Mouse (Mus musculus) adrenal gland (tissue): ENCODE results near the gene Aasdh.

Experiments
- intact Hi-C: fragments of 180-260 bp; cut with DNase I; formaldehyde crosslinking; loops from one replicate; pipeline ENCODE4 v1.15.1; 2025
- long read RNA-seq, 2 experiments: library from polyadenylated mRNA; unstranded; transcript quantifications; one replicate each; pipeline ENCODE4 v2.0.0; 2020; ENCODE audit warnings: borderline replicate concordance in 1 of 2; ENCODE audit not compliant: insufficient replicate concordance in 1 of 2

Aasdh gene
- long read RNA-seq, experiment 1, partial matches to known transcripts: 1 of 4 reads
- long read RNA-seq, experiment 1, other reads (novel, unspliced or antisense): 3 of 4 reads
- long read RNA-seq, experiment 2, partial matches to known transcripts: 1 of 2 reads
- long read RNA-seq, experiment 2, other reads (novel, unspliced or antisense): 0 of 2 reads

DNA sequence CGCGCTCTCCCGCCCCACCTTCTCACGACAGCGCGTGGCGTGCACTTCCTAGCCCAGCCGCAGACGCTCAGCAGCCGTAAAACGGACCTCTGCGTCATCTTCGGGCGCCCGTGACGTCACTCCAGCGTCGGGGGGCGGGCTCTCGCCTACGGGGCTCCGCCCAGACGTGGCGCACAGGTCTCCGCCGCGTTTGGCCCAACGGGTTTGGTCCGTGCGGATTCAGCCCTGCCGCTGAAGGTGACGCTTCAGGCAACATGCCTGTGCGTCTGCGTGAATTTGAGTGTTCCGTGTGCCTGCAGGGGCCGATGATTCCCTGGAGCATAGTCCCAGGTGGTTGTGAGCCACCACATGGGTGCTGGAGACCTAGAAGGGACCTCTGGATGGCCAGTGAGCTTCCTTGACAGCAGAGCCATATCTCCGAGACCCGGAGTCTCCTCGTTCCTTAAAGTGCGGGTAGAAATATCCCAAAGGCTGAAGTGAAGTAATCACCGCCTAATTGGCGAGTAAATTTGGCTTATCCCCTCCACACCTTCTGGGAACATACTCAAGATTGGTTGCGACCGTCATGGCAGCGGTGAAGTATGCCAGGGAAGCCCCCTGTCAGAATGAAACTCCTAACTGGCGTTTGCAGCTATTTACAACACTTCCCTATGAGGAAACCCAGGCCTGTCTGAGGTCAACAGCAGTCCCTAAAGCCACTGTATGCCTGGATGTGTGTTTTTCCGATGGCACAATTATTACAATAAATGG, at the start of gene Aasdh:
TSS of gene Aasdh (minus strand) at position 110 of the 750 bp plus-strand sequence.
- intact Hi-C loops: loop anchor here (5.0 kb wide), 2 partner anchors 47 to 62 kb away; partner anchors contain the start of genes Paics and Ppat

DNA sequence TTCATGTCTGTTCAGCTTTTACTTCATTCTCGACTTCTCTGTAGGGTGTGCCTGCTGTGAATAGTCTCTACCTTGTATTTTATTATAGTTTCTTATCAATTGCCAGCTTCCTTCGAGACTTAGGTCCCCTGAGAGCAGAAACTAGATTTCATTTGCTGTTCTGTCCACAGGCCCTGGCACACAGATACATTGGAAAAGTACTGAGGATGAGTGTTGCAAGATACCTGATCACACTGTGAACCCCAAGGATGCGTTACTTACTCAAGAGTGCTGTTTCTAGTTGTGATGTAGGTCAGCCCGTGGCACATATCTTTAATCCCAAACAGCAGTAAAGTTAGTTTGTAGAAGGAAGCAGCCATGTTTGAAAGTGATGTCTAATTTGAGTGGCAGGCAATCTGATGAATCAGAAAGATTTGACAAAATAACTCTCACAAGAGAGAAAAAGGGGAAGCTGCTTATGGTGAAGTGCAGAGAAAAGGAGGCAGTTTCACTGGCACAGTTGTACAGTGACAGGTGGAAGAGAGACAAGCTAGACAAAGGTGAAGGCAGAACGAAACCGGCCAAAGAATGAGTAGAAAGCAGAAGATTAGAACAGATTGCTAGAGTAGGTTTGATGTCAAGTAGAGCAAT, 49.1 kb upstream of the Aasdh start:
- intact Hi-C loops: loop anchor here (2.0 to 5.0 kb wide), 2 partner anchors 20 to 47 kb away; partner anchors contain the start of genes Aasdh and Srp72

DNA sequence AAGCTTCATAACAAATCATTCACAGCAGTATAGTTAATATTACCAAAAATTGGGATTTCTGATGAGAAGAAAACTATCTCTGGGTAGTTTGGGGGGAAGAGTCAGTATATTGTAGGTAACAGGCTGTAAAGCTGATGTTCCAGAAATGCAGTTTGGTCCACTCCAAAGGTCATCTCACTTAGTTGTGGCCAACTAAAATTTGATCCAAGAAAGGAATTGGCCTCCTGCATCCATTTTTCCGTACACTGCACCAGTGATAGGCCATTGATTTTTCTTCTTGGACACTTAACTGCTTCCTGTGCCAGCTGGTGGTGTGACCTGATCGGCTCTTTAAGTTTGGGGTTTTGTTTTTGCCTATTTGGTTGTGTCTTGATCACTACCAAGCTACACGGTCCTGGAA, 48.5 kb upstream of the Aasdh start:
- intact Hi-C loops: loop anchor here (2.0 to 5.0 kb wide), 2 partner anchors 21 to 46 kb away; partner anchors contain the start of genes Aasdh and Srp72

DNA sequence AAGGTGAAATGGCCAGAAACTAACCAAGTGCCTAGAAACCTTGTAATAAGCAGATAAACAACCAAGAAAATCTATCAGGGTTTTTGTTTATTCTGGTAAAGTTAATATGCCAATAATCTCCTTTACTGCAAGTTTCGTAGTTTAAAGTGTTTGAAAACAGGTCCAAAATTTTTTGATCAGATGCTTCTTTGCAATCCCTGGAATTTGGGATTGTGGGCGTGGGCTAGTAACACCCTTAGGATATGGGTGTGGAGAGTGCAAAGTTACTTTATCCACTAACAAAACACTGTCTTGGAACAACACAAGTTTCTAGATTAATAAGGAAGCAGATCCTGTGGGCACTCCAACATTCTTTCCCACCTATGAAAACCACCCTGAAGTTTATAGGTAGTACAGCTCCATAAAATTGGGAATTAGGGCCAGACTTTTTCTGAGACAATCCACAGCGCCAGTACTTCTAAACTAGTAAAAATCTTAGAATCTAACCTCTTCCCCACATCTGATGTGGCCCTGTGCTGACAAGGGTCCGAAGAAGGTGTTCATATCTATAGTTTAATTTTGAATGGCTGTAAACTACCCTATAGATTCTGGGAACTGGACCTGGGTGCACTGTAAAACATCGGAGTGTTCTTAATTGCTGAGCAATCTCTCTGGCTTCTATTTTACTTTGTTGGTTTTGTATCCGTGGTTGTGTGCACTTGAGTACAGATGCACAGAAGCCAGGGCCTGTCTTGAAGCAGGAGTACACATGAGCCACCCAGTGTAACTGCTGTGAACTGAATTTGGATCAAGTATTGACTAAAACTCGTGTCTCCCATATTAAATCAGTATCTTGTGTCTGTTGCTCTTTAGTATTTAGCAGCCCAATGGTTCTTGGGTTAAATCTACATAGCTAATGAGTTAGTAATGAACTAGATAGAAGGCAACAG, 47.1 kb upstream of the Aasdh start:
- intact Hi-C loops: loop anchor here (5.0 kb wide), 1 partner anchor 45 kb away; the partner anchor contains the start of gene Aasdh

DNA sequence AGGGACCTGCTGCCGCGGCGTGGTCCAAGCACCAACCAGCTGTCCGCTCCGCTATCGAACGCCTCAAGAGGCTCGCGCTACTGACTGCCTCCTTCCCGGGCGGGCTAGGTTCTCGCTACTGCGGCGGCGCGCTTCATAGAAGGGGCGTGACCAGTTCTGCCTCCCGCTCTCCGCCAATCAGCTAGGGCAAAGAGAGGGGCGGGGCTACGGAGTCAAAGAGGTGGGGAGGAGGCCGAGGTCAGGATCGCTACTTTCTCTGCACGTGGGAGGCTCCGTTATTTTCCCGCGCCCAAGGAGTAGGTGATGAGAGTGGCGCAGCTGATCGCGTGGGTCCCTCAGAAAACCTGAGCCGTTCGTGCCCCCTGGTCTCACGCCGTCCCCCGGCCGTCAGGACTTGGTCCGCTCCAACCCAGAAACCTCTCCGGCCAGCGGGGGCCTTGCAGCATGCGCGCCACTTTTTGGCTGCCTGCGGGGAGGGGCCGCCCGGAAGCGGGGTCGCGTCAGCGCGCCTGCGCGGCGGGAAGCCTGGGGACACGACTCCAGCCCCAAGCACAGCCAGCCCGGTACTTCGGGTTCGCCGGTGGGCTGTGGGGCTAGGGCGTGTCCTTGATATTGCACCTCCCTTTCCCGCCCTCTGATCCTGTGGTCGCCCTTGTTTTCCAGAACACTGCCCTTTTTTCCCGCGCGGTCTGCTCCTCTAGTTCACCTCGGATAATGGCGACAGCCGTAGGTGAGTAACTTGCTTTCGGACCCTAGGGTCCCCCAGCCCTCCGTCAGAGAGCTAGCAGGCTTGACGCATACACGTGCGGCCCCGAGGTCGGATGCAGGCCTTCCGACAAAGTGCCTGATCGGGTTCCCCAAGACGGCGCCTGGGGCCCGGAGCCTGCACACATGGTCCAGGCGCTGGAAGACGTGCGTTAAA, 46.1 kb upstream of the Aasdh start, which contains the start of the genes Paics and Ppat:
TSS of gene Paics (plus strand) at position 202 of the 922 bp plus-strand sequence.
TSS of gene Ppat (minus strand) at position 473 of the 922 bp plus-strand sequence.
- intact Hi-C loops: loop anchor here (5.0 kb wide), 1 partner anchor 44 kb away; the partner anchor contains the start of gene Aasdh

DNA sequence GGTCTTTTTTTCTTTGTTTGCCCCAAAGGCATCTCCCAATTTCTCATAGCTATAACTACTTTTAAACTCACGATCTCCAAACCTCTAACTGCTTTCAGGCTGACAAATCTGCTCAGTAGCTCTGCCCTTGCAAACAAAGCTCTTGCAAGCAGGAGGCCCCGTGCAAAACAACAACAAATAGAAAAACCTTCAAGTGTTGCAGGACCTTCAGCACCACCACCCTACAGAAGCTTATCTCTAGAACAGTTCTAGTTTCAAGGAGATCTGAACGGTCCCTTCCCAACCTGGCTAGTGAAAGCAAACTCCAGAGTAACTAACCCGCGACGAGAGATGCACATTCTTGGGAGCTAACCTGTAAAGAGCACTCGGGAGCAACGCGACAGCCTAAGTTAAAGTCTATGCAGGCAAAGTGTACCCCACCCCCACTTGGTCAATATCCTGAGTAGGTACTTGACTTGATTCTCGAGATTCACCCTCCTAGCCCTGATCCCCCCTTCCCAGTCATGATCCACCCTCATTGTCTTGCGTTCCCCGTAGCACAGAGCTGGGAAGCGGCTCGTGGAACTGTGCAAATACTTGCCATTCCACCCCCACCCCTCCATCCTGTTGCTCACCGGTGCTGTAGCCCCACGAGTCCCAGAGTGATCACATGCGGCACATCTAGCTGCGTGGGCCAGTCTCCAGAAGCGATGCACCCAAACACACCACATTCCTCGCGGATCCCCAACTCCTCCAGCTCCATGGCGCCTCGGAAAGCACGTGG, 45.2 kb upstream of the Aasdh start:
- intact Hi-C loops: loop anchor here (5.0 kb wide), 1 partner anchor 43 kb away; the partner anchor contains the start of gene Aasdh

DNA sequence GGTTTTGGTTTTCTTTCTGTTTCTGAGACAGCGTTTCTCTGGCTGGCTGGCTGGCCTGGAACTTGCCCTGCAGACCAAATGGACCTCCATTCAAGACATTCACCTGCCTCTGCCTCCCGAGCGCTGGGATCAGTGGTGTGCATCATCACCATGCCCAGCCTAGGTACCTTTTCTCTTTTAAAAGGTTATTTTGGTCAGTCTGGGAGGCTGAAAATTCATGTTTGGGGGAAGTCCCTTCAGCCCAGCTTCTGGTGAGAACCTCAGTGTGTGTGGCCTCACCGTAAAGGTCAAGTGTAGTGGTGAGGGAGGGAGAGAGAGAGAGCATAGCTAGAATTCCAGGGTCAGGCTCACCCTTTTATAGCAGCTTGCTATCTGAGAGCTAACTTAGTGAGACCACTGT, 42.4 kb upstream of the Aasdh start:
- intact Hi-C loops: no loop called here

DNA sequence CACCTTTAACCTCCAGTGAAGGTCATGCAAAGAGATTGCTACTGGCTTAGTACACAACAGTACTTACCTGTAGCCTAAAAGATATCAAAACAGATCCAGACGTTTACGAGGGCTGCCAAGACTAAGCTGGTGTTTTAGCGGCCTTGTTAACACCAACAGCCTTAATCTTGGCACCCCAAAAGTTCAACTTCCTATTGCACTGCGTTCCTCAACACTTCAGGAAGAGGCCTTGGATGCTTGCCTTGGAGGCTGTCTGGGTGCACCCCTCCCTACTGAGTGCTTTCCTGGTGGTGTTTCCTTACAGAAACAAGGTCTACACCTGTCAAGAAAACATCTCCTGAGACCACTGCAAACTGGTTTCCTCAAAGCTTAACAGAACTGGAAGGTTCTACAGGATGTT, 41.8 kb upstream of the Aasdh start:
- intact Hi-C loops: no loop called here

DNA sequence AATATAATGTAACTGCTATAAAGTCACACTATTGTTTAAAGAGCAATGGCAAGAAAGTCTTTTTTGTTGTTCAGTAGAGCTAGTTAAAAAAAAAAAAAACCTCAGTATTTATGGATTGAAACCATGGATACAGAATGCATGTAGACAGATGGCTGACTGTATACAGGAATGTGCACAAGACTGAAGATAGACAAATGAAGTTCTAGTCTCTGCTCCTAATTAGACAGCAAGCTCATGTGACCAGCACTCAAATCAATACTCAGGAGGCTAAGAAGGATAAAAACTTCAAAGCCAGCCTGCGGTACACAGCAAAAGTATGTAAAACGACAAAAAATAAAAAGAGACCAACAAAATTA, 40.3 kb upstream of the Aasdh start:
- intact Hi-C loops: no loop called here

DNA sequence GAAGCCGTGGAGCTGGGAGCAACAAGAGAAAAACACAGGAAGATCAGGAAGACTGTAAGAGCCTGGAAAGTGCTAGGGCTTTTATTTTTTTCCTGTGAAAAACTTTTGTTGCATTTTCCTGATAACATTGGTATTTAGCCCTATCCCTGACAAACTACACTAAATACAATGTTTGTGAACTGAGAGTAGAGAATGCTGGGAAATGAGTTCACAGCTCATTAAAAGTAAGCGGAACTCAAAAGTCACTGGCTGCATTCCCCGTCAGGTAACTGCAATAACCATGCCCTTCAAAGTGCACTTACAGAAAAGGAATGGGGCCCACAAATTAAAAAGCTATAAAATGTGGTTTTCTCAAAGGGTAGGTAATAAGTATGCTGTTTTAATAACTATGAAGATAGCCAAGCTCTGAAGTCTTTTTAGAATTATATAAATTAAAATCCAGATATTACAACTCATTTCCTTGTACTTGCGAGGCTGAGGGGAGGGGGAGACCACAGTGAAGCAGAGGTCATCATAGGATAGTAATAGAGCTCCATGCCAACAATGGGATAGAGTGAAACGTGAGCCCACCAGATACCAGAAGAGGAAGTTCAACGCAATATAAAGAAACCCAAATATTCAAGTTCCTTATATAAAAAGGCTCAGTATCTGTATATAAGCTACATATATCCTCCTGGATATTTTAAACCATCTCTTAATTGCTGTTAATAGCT, 39.8 kb upstream of the Aasdh start:
- intact Hi-C loops: no loop called here

DNA sequence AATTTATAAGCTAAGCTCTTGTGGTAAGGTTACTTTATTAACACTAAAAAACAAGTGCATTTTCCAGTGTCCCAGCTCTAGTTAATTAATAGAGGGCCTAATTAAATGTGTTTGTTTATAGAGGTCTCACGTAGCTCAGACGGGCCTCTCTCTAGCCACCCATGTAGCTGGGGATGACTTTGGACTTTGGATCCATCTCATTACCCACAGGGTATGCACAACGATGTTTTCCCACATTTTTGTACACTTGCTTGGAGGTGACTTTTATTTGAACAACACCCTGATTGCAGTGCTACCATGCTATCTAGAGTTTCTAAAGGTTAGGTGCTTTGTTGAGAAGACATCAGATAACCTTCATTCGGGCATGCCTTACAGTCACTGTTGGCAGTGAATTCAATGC, 37.2 kb upstream of the Aasdh start:
- intact Hi-C loops: no loop called here

DNA sequence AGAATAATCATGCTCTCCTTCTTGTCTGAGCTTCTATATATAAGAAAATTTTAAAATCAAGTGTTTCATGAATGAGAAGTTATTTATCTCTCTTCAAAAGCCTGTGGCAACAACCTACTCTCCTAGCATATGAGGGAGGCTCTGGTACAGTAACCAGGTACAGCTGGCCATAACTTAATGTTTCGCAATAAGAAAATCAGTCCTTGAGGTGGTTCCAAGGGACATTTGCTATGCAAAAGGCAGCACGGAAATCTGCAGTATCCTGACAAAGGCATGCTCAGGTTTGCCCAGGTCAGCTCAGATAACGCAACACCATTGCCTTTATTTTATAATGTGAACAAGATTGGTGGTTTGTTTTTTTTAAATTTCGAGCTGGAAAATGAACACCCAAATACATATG, 36.7 kb upstream of the Aasdh start:
- intact Hi-C loops: no loop called here

DNA sequence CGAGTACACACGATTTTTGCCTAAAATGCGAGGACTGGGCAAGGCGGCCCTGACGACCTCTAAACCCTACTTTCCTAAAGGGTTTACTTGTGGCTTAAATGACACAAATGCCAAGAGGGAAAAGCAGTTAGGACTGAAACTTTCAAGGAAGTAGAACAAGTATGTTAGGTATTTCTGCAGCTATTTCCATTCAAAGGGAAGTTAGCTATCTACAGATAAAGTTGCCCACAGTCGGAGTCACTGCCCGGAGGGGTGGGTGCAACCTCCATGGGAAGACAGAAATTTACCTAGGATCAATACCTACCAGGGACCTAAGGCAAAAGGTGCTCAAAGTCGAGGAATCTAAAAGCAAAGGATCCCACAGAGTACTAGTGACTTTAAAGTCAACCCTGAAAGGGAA, 34.4 kb upstream of the Aasdh start:
- intact Hi-C loops: no loop called here

DNA sequence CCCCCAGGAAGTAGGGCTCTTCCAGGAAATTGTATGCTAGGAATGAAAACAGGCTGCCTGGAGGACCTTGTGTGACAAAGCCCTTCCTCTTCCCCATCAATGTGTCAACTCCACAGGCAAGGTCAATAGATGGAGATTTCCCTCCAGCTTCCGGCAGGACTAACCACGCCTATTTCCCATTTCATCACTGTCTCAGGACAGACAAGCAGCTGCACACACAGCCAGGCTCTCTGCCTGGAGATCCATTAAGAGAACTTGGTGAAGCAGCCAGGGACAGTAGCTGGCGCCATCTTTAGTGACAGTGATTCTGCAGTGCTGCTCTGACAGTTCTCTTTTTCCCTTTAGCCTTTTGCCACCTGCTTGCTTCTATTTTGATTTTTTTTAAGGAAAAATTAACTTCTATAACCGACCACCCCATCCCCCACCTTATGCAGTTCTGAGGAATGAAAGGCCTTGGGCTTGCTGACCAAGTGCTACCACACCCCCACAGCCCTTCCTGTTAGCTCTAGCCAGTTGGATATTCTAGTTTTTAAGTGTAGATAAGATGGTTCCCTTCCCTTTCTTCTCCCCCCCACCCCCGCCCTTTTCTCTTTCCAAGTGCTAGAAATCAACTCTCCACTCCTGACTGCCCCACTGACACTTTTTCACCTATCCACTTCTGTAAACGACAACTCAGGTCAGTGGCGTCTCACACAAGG, 24.0 kb upstream of the Aasdh start:
- intact Hi-C loops: no loop called here

DNA sequence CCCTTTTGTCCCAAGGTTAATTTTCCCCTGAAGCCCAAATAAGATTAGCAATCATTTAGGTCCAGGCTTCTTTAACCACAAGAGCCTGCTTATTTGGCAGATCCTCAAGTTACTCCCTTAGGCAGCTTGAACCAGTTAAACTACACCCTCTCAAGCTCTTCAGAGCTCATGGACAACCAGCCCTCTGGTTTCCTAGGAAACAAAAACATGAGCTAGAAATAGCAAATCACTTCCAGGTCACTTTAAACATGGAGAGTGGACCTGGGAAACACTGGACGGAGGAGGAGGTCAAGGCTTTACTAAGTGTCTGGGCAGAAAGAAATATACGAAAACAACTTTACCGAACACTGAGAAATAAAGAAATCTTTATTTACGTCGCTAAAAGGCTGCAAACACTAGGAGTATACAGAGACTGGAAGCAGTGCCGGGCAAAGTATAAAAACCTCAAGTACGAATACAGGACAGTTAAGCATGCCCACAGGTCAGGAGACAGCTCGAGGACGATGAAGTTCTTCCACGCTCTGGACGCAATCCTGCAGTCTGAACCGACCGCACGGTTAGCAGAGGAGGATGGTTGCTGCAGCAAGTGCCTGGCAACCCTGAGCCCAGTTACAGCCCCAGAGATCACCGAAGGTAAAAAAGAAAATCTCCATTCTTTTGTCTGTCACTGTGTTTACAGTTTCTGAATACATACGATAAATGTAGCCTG, 23.0 kb upstream of the Aasdh start:
- intact Hi-C loops: no loop called here

DNA sequence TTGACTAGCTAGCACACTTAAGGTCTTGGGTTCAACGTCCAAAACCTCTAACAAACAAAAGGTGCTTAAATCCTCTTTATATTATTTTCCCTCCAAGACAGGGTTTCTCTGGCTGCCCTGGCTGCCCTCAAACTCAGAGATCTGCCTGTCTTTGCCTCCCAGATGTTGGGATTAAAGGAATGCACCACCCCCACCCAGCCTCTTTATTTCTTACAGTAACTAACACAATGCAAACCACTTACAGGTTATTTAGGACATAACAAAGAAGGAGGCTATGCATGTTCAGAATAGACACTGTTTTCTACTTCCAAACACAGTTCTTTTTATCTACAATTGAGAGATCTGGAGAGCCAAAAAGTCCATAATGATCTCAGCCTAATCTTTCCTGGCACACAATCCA, 19.0 kb upstream of the Aasdh start:
- intact Hi-C loops: no loop called here

DNA sequence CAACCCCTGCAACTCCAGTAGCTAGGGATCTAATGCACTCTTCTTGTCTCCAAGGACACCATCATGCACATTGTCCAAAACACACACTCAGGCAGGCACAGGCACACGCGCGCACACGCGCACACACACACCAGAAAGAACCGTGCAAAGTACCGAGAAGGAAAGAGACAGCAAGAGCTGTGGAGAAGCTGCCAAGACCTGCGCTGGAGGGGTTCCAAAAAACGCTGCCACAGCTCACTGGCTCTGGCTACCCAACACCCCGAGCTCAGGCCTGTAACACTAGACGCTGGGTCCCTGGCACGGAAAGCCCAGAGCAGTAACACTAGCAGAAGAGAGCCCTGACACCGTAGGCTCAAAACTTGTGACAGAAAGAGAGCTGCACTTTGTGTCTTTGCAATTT, 18.1 kb upstream of the Aasdh start:
- intact Hi-C loops: no loop called here
